10 mouse cellular contexts compared by ENCODE assay signal in the genomic region with DNA sequence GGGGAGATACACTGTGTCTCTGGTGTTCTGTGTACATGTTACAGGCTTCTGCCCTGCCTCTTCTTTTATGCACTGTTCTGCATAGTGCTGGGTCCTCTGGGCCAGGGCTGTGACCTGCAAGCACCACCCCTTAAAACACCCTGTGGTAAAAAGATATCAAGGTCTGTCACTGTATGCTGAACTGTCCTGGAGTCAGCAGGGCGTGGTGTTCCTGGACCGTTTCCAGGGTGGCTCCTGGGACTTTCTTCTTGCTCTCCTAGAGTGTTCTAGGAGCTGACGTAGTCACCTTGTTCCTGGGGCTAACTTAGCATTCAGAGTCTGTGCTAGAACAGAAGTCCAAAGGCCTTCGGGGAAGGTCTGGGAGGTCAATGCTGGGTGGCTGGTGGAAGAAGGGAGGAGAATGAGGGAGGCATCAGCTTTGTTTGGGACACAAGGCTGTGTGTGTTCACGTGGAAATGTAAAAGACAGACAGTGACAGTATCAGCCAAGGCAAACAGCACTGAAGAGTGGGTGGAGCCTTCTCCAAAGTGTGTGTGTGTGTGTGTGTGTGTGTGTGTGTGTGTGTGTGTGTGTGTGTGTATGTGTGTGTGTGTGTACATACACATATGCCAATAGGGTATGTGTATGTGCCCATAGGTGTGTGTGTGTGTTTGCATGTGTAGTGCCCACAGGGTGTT.
A peak's percentile ranks its signal among the peaks of the same experiment; 100 is the strongest.
DNase-seq lines count a peak whose midpoint lies in the region; ATAC-seq lines count a peak whose summit lies in the region.
"Had no signal": no experiment of that assay in that cellular context is flagged by ENCODE, and none has a peak within 500 bp of the region (broad histone marks: within the 10 kb centered on the region; RNA-seq: fewer than 3 reads in every experiment).

No protein-coding gene starts in this region.

- ATAC-seq in kidney, embryonic 16.5 days (ENCODE audit: low FRiP score, low TSS enrichment) = no peak
- peak; percentile 89 for ATAC-seq in liver, embryonic 12.5 days
- peak; percentile 85 for ATAC-seq in stomach, embryonic 15.5 days (ENCODE audit: insufficient read depth, low FRiP score, low read depth)
- no peak for ATAC-seq in monocyte, adult 5-6 weeks (replicated peaks; ENCODE audit: insufficient number of reproducible peaks, low FRiP score, low TSS enrichment, poor library complexity, severe bottlenecking)

- peak; percentile 89 for DNase-seq in kidney, adult 18-20 months
- DNase-seq in gastrocnemius, adult 8-10 months (ENCODE audit: low spot score in 2 of 2) = peak; percentile 46 to 63
- no peak for DNase-seq in thymus, adult 18-20 months

- 60% methylated on average over 5 of the region's 5 CpGs for WGBS in kidney, embryonic 16.5 days
- WGBS in liver, embryonic 12.5 days (ENCODE audit: insufficient replicate concordance) = 45% methylated on average over 5 of the region's 5 CpGs
- WGBS in stomach, embryonic 15.5 days = 64% methylated on average over 5 of the region's 5 CpGs

- no peaks in the 10 kb centered on the region for H3K9me3 ChIP-seq in kidney, embryonic 16.5 days (ENCODE audit: low read length)
- H3K9me3 ChIP-seq in liver, embryonic 12.5 days (replicated peaks) = peaks cover 13% of the 10 kb centered on the region
- no peaks in the 10 kb centered on the region for H3K9me3 ChIP-seq in stomach, embryonic 15.5 days
- H3K9me3 ChIP-seq: embryonic facial prominence, embryonic 15.5 days; lung, embryonic 15.5 days had no signal

- H3K36me3 ChIP-seq in kidney, embryonic 16.5 days (ENCODE audit: insufficient read depth, low read length) = no peaks in the 10 kb centered on the region
- no peaks in the 10 kb centered on the region; the same call in 1 of the 2 replicates for H3K36me3 ChIP-seq in liver, embryonic 12.5 days
- no peaks in the 10 kb centered on the region for H3K36me3 ChIP-seq in stomach, embryonic 15.5 days
- H3K36me3 ChIP-seq: embryonic facial prominence, embryonic 15.5 days; lung, embryonic 15.5 days; neural tube, embryonic 12.5 days had no signal

- peaks cover 23% of the 10 kb centered on the region for H3K4me1 ChIP-seq in kidney, embryonic 16.5 days (ENCODE audit: insufficient read depth, low read length)
- H3K4me1 ChIP-seq in liver, embryonic 12.5 days = peaks cover 59% of the 10 kb centered on the region
- peaks cover 23% of the 10 kb centered on the region for H3K4me1 ChIP-seq in stomach, embryonic 15.5 days

- no peak overlapping the region for H3K27ac ChIP-seq in kidney, embryonic 16.5 days (ENCODE audit: low read length)
- H3K27ac ChIP-seq in liver, embryonic 12.5 days = peak overlapping the region; percentile 86
- H3K27ac ChIP-seq in stomach, embryonic 15.5 days = no peak overlapping the region
- H3K27ac ChIP-seq: embryonic facial prominence, embryonic 15.5 days; lung, embryonic 15.5 days; neural tube, embryonic 12.5 days had no signal

- no peak overlapping the region for H3K9ac ChIP-seq in kidney, embryonic 16.5 days (replicated peaks; ENCODE audit: low read length)
- peak overlapping the region; percentile 37; the same call in 1 of the 2 replicates for H3K9ac ChIP-seq in liver, embryonic 12.5 days
- no peak overlapping the region for H3K9ac ChIP-seq in stomach, embryonic 15.5 days
- H3K9ac ChIP-seq: embryonic facial prominence, embryonic 15.5 days; lung, embryonic 15.5 days; neural tube, embryonic 12.5 days had no signal

- H3K4me2 ChIP-seq in kidney, embryonic 16.5 days (replicated peaks; ENCODE audit: low read depth, low read length) = no peak overlapping the region
- peak overlapping the region; percentile 44 for H3K4me2 ChIP-seq in liver, embryonic 12.5 days
- no peak overlapping the region for H3K4me2 ChIP-seq in stomach, embryonic 15.5 days
- H3K4me2 ChIP-seq: embryonic facial prominence, embryonic 15.5 days; lung, embryonic 15.5 days; neural tube, embryonic 12.5 days had no signal

- H3K27me3 ChIP-seq in kidney, embryonic 16.5 days (ENCODE audit: insufficient read depth, low read length) = no peaks in the 10 kb centered on the region
- no peaks in the 10 kb centered on the region for H3K27me3 ChIP-seq in liver, embryonic 12.5 days (replicated peaks)
- no peaks in the 10 kb centered on the region for H3K27me3 ChIP-seq in stomach, embryonic 15.5 days (replicated peaks)
- H3K27me3 ChIP-seq: embryonic facial prominence, embryonic 15.5 days; lung, embryonic 15.5 days had no signal

- H3K4me3 ChIP-seq in kidney, embryonic 16.5 days (ENCODE audit: low read length) = no peak overlapping the region
- no peak overlapping the region for H3K4me3 ChIP-seq in liver, embryonic 12.5 days
- no peak overlapping the region for H3K4me3 ChIP-seq in stomach, embryonic 15.5 days (replicated peaks)
- H3K4me3 ChIP-seq: embryonic facial prominence, embryonic 15.5 days; lung, embryonic 15.5 days; neural tube, embryonic 12.5 days had no signal

Comparison
In these comparisons a context has a peak if more than half of its experiments do, and no peak if none do; other contexts are left out.
1. DNase-seq: peak in kidney, adult 18-20 months (single experiment) and gastrocnemius, adult 8-10 months (2 of 2); none in thymus, adult 18-20 months (0 of 2).
2. ATAC-seq: peak in liver, embryonic 12.5 days (single experiment) and stomach, embryonic 15.5 days (single experiment); none in kidney, embryonic 16.5 days (single experiment) and monocyte, adult 5-6 weeks (single experiment).